Mouse (Mus musculus) liver, postnatal 0 days (tissue): ENCODE data around the gene Coro1a.

Experiments used
- CTCF ChIP-seq: sonication (generic); IDR thresholded peaks from 2 replicates; pipeline ENCODE4 v1.5.1; 2016; ENCODE audit warnings: antibody characterized with exemption, low read depth
- EP300 ChIP-seq: IDR thresholded peaks from 2 replicates; pipeline ENCODE4 v1.6.1; 2016; ENCODE audit warnings: antibody characterized with exemption, low read depth, mild to moderate bottlenecking

GRCm38 (mm10) chr7:126717566-126717965 is 10.0 kb upstream of the Coro1a start:
- no peak for TF ChIP-seq CTCF
- TF ChIP-seq EP300 = no peak
